Mouse (Mus musculus) heart, postnatal 4 days (tissue): ENCODE measurements around the gene Cfc1. TPM values are rescaled to one million over a fixed set of nuclear protein-coding genes. Genes with fewer than 3 reads are reported as not detected.
A peak's percentile ranks its signal among the peaks of the same experiment; 100 is the strongest.
"Not testable (repeated sequence)": the region's sequence is repeated elsewhere in the genome, so short reads cannot be mapped to it uniquely, and the experiment has no call there.

ENCODE experiments used
- DNase-seq: peaks from one replicate; pipeline ENCODE4 v3.0.0; 2021
- total RNA-seq, 2 experiments: library from RNA; stranded (reverse); gene quantifications; 2 replicates each; pipeline ENCODE4 v1.2.3; 2021

The Cfc1 gene
- not detected for total RNA-seq

GRCm38 (mm10) chr1:34535043-34535698, at the start of gene Cfc1:
Gene Cfc1 (plus strand): TSS chr1:34535648.
- DNase-seq = not testable (repeated sequence)

GRCm38 (mm10) chr1:34487383-34487782, 48.1 kb upstream of the Cfc1 start:
- no peak for DNase-seq

GRCm38 (mm10) chr1:34489852-34490541, 45.5 kb upstream of the Cfc1 start:
- DNase-seq = no peak

- DNase-seq = no peak
These were observed 44.0 kb upstream of the Cfc1 start for GRCm38 (mm10) chr1:34491480-34491879.

- no peak for DNase-seq
These were observed 32.5 kb upstream of the Cfc1 start for GRCm38 (mm10) chr1:34502991-34503390.

- DNase-seq = no peak
These were observed 30.1 kb upstream of the Cfc1 start for GRCm38 (mm10) chr1:34505307-34505706.

GRCm38 (mm10) chr1:34505970-34506551, 29.4 kb upstream of the Cfc1 start:
- DNase-seq = no peak

- DNase-seq = no peak
These were observed 27.5 kb upstream of the Cfc1 start for GRCm38 (mm10) chr1:34507986-34508385.

- DNase-seq = no peak
These were observed 24.9 kb upstream of the Cfc1 start for GRCm38 (mm10) chr1:34510575-34510981.

- peak; percentile 47 for DNase-seq
These were observed 24.4 kb upstream of the Cfc1 start for GRCm38 (mm10) chr1:34511027-34511426.

- DNase-seq = no peak
These were observed 22.4 kb upstream of the Cfc1 start for GRCm38 (mm10) chr1:34513068-34513467.

GRCm38 (mm10) chr1:34516595-34516994, 18.9 kb upstream of the Cfc1 start:
- DNase-seq = no peak

GRCm38 (mm10) chr1:34517297-34517696, 18.2 kb upstream of the Cfc1 start:
- DNase-seq = not testable (repeated sequence)

GRCm38 (mm10) chr1:34517797-34518196, 17.7 kb upstream of the Cfc1 start:
- not testable (repeated sequence) for DNase-seq

GRCm38 (mm10) chr1:34518259-34518658, 17.2 kb upstream of the Cfc1 start:
- no peak for DNase-seq

- DNase-seq = no peak
These were observed 13.1 kb upstream of the Cfc1 start for GRCm38 (mm10) chr1:34522205-34522849.

- no peak for DNase-seq
These were observed 12.6 kb upstream of the Cfc1 start for GRCm38 (mm10) chr1:34522850-34523244.

- DNase-seq = no peak
These were observed 11.8 kb upstream of the Cfc1 start for GRCm38 (mm10) chr1:34523647-34524046.

GRCm38 (mm10) chr1:34534574-34534973, 874 bp upstream of the Cfc1 start:
- DNase-seq = not testable (repeated sequence)

GRCm38 (mm10) chr1:34536291-34536766, 881 bp downstream of the Cfc1 start:
- no peak for DNase-seq

- no peak for DNase-seq
These were observed 1.5 kb downstream of the Cfc1 start for GRCm38 (mm10) chr1:34536767-34537485.

- no peak for DNase-seq
These were observed 11.6 kb downstream of the Cfc1 start for GRCm38 (mm10) chr1:34547074-34547473.
